Mouse (Mus musculus) hindbrain, embryonic 10.5 days (tissue): ENCODE measurements around the gene R3hdm2. TPM values are rescaled to one million over a fixed set of nuclear protein-coding genes. Genes with fewer than 3 reads are reported as not detected.

ENCODE experiments used
- DNase-seq: peaks from one replicate; pipeline ENCODE4 v3.0.0-alpha.2; 2017; ENCODE audit warnings: low spot score
- H3K27ac ChIP-seq: fragments of 300-500 bp; sonication (generic); 2 replicates; pipeline ENCODE4 v1.5.1; 2016; ENCODE audit warnings: mild to moderate bottlenecking, moderate library complexity
- H3K27me3 ChIP-seq: fragments of 300-500 bp; sonication (generic); 2 replicates; pipeline ENCODE4 v1.6.1; 2016; ENCODE audit warnings: mild to moderate bottlenecking; ENCODE audit not compliant: poor library complexity, insufficient read depth, severe bottlenecking
- H3K36me3 ChIP-seq: fragments of 300-500 bp; sonication (generic); 2 replicates; pipeline ENCODE4 v1.6.1; 2016; ENCODE audit warnings: mild to moderate bottlenecking, moderate library complexity
- H3K4me1 ChIP-seq: fragments of 300-500 bp; sonication (generic); replicated peaks from 2 replicates; pipeline ENCODE4 v1.6.1; 2016; ENCODE audit warnings: mild to moderate bottlenecking
- H3K4me3 ChIP-seq: fragments of 300-500 bp; sonication (generic); 2 replicates; pipeline ENCODE4 v1.5.1; 2016; ENCODE audit warnings: mild to moderate bottlenecking, moderate library complexity
- H3K9me3 ChIP-seq: fragments of 300-500 bp; sonication (generic); 2 replicates; pipeline ENCODE4 v1.6.1; 2016; ENCODE audit warnings: mild to moderate bottlenecking, moderate library complexity
- WGBS: fragments of 180-500 bp; shearing (Covaris S2); methylation state at CpG from one replicate; pipeline ENCODE4 v1.1.7; 2016; 5-methylcytosine and 5-hydroxymethylcytosine counted together
- polyA plus RNA-seq: library from polyadenylated mRNA; unstranded; fragments of >200 nt; fragmentation: Nextera tagmentation; extraction: Ambion mirVana; gene quantifications from 2 replicates; pipeline ENCODE4 v1.2.1, GENCODE M21; 2016

R3hdm2 gene
- polyA plus RNA-seq, 1 experiment from 2014 or later, result 35.5 TPM

- Histone ChIP-seq H3K27ac (peak overlapping the region; percentile 89), H3K4me3 (peak overlapping the region; percentile 59), H3K9me3 (no peaks in the 10 kb centered on the region), H3K27me3 (peaks cover 99% of the 10 kb centered on the region), H3K4me1 (peaks cover 99% of the 10 kb centered on the region), H3K36me3 (peaks cover 5% of the 10 kb centered on the region)
- 3% methylated on average over 7 of the region's 7 CpGs for WGBS
- DNase-seq, result no peak
Measured at GRCm38 (mm10) chr10:127512307-127512666, 132.2 kb downstream of the R3hdm2 start.

GRCm38 (mm10) chr10:127512813-127513212 lies 132.7 kb downstream of the R3hdm2 start:
- Histone ChIP-seq H3K27ac (peak overlapping the region; percentile 89), H3K36me3 (peaks cover 10% of the 10 kb centered on the region), H3K4me3 (peak overlapping the region; percentile 59), H3K4me1 (peaks cover 100% of the 10 kb centered on the region), H3K27me3 (peaks cover 99% of the 10 kb centered on the region), H3K9me3 (no peaks in the 10 kb centered on the region)
- peak; percentile 96 for DNase-seq
- under 1% methylated on average over 27 of the region's 27 CpGs for WGBS

- Histone ChIP-seq H3K27ac (peak overlapping the region; percentile 89), H3K4me1 (peaks cover 99% of the 10 kb centered on the region), H3K27me3 (peaks cover 99% of the 10 kb centered on the region), H3K4me3 (peak overlapping the region; percentile 59), H3K9me3 (no peaks in the 10 kb centered on the region), H3K36me3 (peaks cover 18% of the 10 kb centered on the region)
- peak; percentile 63 for DNase-seq
- under 1% methylated on average over 16 of the region's 16 CpGs for WGBS
Measured at GRCm38 (mm10) chr10:127513501-127514091, 133.5 kb downstream of the R3hdm2 start.

- Histone ChIP-seq H3K4me1 (peaks cover 96% of the 10 kb centered on the region), H3K4me3 (peak overlapping the region; percentile 59), H3K27me3 (peaks cover 99% of the 10 kb centered on the region), H3K27ac (peak overlapping the region; percentile 89), H3K36me3 (peaks cover 24% of the 10 kb centered on the region), H3K9me3 (0 out of 2 replicates have a peak, but pooled peaks cover under 1% of the 10 kb centered on the region)
- 11% methylated on average over 13 of the region's 13 CpGs for WGBS
- DNase-seq, result no peak
Measured at GRCm38 (mm10) chr10:127514111-127514698, 134.1 kb downstream of the R3hdm2 start.

- Histone ChIP-seq H3K4me3 (peak within 1 kb of the TSS; percentile 59), H3K9me3 (0 out of 2 replicates have a peak, but pooled peaks cover 2% of the 10 kb centered on the region), H3K4me1 (peaks cover 95% of the 10 kb centered on the region), H3K36me3 (peaks cover 29% of the 10 kb centered on the region), H3K27ac (peak within 1 kb of the TSS; percentile 89), H3K27me3 (peaks cover 98% of the 10 kb centered on the region)
- DNase-seq, result no peak
- 4% methylated on average over 6 of the region's 6 CpGs for WGBS
Measured at GRCm38 (mm10) chr10:127514764-127515163, 134.6 kb downstream of the R3hdm2 start, which contains the start of gene Ndufa4l2. Gene Ndufa4l2 (plus strand): TSS chr10:127514967.

GRCm38 (mm10) chr10:127515271-127515982 lies 135.3 kb downstream of the R3hdm2 start:
- H3K4me3 ChIP-seq, result peak overlapping the region; percentile 40
- WGBS, result 20% methylated on average over 9 of the region's 9 CpGs
- peaks cover 36% of the 10 kb centered on the region for H3K36me3 ChIP-seq
- peaks cover 98% of the 10 kb centered on the region for H3K27me3 ChIP-seq
- H3K27ac ChIP-seq, result peak overlapping the region; percentile 79
- H3K4me1 ChIP-seq, result peaks cover 95% of the 10 kb centered on the region
- H3K9me3 ChIP-seq, result 0 out of 2 replicates have a peak, but pooled peaks cover 5% of the 10 kb centered on the region
- DNase-seq, result peak; percentile 43

GRCm38 (mm10) chr10:127515983-127516459 lies 135.9 kb downstream of the R3hdm2 start:
- peaks cover 41% of the 10 kb centered on the region for H3K36me3 ChIP-seq
- H3K27me3 ChIP-seq, result peaks cover 92% of the 10 kb centered on the region
- H3K27ac ChIP-seq, result peak overlapping the region; percentile 79
- peak overlapping the region; percentile 40 for H3K4me3 ChIP-seq
- no peak for DNase-seq
- H3K9me3 ChIP-seq, result 0 out of 2 replicates have a peak, but pooled peaks cover 5% of the 10 kb centered on the region
- WGBS, result 14% methylated on average over 8 of the region's 8 CpGs
- H3K4me1 ChIP-seq, result peaks cover 95% of the 10 kb centered on the region

GRCm38 (mm10) chr10:127516576-127517260 lies 136.6 kb downstream of the R3hdm2 start:
- peak; percentile 59 for DNase-seq
- Histone ChIP-seq H3K27ac (peak overlapping the region; percentile 79), H3K36me3 (peaks cover 41% of the 10 kb centered on the region), H3K9me3 (0 out of 2 replicates have a peak, but pooled peaks cover 5% of the 10 kb centered on the region), H3K4me1 (peaks cover 95% of the 10 kb centered on the region), H3K4me3 (peak overlapping the region; percentile 40), H3K27me3 (peaks cover 90% of the 10 kb centered on the region)
- WGBS, result 6% methylated on average over 30 of the region's 30 CpGs

- Histone ChIP-seq H3K27ac (no peak overlapping the region), H3K4me1 (peaks cover 87% of the 10 kb centered on the region), H3K4me3 (no peak overlapping the region), H3K36me3 (peaks cover 41% of the 10 kb centered on the region), H3K27me3 (peaks cover 83% of the 10 kb centered on the region), H3K9me3 (0 out of 2 replicates have a peak, but pooled peaks cover 5% of the 10 kb centered on the region)
- WGBS, result 91% methylated on average over 22 of the region's 22 CpGs
- DNase-seq, result no peak
Measured at GRCm38 (mm10) chr10:127517941-127518340, 137.8 kb downstream of the R3hdm2 start.

- H3K36me3 ChIP-seq, result peaks cover 41% of the 10 kb centered on the region
- no peak for DNase-seq
- no peak overlapping the region for H3K27ac ChIP-seq
- 0 out of 2 replicates have a peak, but pooled peaks cover 5% of the 10 kb centered on the region for H3K9me3 ChIP-seq
- H3K4me3 ChIP-seq, result no peak overlapping the region; the same call in 1 of the 2 replicates
- peaks cover 77% of the 10 kb centered on the region for H3K4me1 ChIP-seq
- peaks cover 83% of the 10 kb centered on the region for H3K27me3 ChIP-seq
- WGBS, result 95% methylated on average over 25 of the region's 26 CpGs
Measured at GRCm38 (mm10) chr10:127519041-127519701, 139.0 kb downstream of the R3hdm2 start.

GRCm38 (mm10) chr10:127519903-127520713 lies 140.0 kb downstream of the R3hdm2 start:
- H3K4me1 ChIP-seq, result peaks cover 77% of the 10 kb centered on the region
- H3K27ac ChIP-seq, result peak overlapping the region; percentile 35; the same call in 1 of the 2 replicates
- H3K36me3 ChIP-seq, result peaks cover 41% of the 10 kb centered on the region
- 0 out of 2 replicates have a peak, but pooled peaks cover 5% of the 10 kb centered on the region for H3K9me3 ChIP-seq
- peaks cover 83% of the 10 kb centered on the region for H3K27me3 ChIP-seq
- 95% methylated on average over 37 of the region's 37 CpGs for WGBS
- H3K4me3 ChIP-seq, result peak overlapping the region; percentile 67; the same call in 1 of the 2 replicates
- no peak for DNase-seq
